Mouse (Mus musculus) NIH3T3 (cell line): ENCODE measurements around the gene Sncg.

Experiments
- DNase-seq: peaks from one replicate; pipeline ENCODE4 v3.0.0-alpha.2; 2012; ENCODE audit warnings: low read depth

Gene Sncg

DNA sequence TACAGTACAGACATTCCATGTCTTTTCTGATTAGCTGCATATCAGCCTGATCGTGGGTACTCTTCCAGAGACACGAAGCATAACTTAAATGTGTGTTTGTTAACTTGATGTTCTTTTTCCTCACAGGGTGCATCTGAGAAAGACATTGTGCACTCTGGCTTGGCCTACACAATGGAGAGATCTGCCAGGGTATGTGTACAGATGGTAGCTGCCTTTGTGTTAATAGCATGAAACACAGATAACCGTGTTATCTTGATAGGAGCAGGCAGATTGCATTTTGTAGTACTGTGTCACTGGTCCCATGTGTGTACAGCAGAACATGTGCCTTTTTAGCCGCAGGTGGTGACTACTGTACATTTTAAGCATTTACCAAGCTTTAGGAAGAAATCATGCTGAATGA lies 32.6 kb downstream of the Sncg start:
- no peak for DNase-seq

DNA sequence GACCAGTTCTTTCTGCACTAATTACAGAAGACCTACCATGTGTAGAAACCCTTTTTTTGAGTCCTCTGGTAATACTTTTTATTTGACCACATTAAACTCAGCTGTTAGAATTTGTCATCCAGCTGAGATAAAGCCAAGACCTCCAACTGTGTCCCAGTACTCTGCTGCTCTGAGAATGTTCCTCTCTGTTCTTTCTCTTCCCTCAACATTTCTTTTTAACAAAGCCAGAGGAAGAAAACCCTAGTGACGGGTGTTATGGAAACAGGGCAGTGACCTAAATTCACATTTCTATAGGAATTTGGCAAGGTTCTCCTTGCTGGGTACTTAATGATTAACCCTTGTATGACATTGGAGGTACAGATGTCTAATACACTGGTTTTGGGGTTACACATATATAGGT lies 35.1 kb downstream of the Sncg start:
- no peak for DNase-seq

DNA sequence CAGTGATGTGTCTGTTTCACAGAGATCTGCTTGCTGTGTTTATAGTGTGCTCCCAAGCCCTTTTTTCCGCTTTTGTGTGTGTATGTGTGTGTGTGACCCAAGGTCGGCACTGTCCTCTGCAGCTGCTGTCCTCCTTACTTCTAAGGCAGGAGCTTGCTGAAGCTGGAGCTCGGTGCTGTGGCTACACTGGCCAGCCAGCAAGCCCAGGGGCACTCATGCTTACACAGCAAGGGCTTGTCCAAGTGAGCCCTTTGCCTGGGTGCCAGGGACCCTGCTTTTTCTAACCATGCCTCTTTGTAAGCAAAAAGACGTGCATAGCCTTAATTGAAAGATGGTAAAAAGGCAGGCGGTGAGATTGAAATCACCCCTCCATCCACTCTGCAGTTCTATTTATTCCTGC lies 42.1 kb downstream of the Sncg start:
- DNase-seq: no peak

DNA sequence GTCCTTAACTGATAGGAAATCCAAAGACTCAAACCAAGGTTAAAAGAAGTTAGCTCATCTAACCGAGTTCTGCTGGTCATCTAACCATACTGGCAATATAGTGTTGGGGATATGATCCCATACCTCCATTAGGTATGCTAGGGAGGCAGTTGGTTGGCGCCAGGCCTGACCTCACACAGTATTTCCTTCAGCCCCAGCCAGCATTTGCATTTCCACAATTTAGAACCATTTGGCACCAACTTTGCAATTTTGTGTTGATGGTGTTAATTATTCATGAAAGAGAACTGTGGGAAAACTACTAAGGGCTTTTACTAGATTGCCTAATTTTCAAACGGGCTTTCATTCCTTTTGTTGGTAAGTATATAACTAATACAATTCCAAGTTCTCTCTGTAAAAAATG lies 42.7 kb downstream of the Sncg start:
- DNase-seq: no peak

DNA sequence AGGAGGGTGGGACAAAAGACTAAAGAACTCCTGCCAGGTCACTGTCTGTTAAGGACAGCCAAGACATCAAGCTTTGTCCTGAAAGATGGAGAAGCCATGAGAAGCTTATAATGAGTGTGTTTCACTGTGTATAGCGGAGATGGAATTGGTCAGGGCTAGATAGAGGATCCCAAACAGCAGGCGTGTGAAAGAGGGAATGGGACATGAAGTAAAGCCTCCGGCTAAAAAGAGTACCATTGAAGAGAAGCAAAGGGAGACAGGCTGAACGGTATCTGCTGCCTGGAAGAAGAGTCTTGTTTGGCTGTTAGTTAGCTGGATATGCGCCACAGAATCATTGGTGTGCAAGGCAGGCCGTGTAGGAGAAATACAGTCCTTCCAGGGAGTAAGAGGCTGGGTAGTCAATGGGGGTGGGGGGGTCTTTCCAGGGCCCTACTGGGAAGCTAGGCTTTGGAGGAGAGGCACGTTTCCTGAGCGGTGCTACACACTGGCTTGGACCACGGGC lies 43.9 kb downstream of the Sncg start:
- no peak for DNase-seq

DNA sequence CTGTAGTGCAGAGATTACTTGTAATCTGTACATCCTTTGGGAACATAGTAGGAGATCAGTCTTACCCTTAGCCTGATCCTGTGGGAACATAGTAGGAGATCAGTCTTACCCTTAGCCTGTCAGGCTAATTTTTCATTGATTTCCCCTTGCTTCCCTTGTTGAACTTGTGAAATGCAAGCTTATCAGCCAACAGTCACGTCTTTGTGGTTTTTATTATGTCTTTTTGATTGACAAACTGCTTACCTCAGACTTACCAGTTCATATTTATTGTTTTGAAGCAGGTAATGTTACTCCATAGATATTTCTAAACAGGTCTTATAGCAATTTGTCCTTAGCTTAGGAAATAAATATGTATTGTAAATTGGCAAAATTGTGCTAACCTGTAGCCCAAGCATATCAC lies 47.0 kb downstream of the Sncg start:
- DNase-seq: no peak

DNA sequence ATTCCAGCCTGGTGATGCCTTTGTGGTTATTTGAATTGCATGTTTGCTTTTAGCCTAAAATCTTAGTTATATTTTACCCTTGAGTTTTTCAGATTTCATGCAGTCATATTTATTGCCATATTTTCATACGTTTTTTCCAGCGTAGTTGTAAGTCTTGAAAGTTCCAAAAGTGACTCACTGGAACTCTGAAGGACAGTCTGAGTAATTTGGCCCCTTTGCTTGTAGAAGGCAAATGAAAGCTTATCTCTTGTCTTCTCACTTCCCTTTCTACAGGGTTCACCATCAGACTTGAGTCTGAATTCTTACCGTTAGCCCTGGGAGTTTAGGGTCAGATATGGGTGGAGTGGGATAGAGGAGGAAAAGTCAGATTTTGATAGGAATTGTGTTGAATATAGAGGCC lies 48.0 kb downstream of the Sncg start:
- no peak for DNase-seq

DNA sequence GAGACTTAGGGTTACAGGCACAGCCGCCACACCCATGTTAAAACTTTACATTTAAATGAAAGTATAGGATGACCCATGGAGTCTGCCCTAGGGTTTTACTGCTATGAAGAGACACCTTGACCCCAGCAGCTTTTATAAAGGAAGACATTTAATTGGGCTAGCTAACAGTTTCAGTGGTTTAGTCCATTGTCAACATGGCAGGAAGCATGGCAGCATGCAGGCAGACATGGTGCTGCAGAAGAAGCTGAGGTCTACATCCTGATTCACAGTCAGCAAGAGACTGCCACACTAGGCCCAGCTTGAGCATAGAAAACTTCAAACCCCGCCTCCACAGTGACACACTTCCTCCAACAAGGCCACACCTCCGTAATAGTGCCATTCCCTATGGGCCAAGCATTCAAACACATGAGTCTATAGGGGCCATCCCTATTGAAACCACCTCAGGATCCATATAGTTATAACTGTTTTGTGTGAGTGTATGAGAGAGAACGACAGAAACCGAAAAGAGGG lies 51.0 kb downstream of the Sncg start:
- DNase-seq: no peak
